Mouse (Mus musculus) MEL (cell line): ENCODE data around the gene Alppl2.

Experiments
- CTCF ChIP-seq, 3 experiments: IDR thresholded peaks in 2 of 3; conservative IDR thresholded peaks in 1 of 3; 2 replicates each; pipeline ENCODE4 v1.5.1; 2011 to 2012; ENCODE audit warnings: low read length in 3 of 3, low read depth in 2 of 3, mild to moderate bottlenecking in 2 of 3, improper control_type of control experiment in 1 of 3, inconsistent platforms in 1 of 3, mixed read lengths in 1 of 3, moderate library complexity in 1 of 3; ENCODE audit not compliant: control insufficient read depth in 1 of 3, insufficient read depth in 1 of 3, poor library complexity in 1 of 3, severe bottlenecking in 1 of 3
- EP300 ChIP-seq, 2 experiments: IDR thresholded peaks; 2 replicates each; pipeline ENCODE4 v1.6.1; 2011; ENCODE audit warnings: improper control_type of control experiment in 2 of 2, low read length in 2 of 2, low read depth in 1 of 2, mild to moderate bottlenecking in 1 of 2
- GABPA ChIP-seq: IDR thresholded peaks from 2 replicates; pipeline ENCODE4 v1.6.1; 2012; ENCODE audit warnings: low read depth, mild to moderate bottlenecking, inconsistent platforms, low read length, improper control_type of control experiment, moderate library complexity
- MAFK ChIP-seq: IDR thresholded peaks from 2 replicates; pipeline ENCODE4 v1.6.1; 2011; ENCODE audit warnings: low read depth, mild to moderate bottlenecking, low read length, improper control_type of control experiment, borderline replicate concordance
- MYC ChIP-seq: IDR thresholded peaks from 2 replicates; pipeline ENCODE4 v1.6.1; 2011; ENCODE audit warnings: low read depth, mild to moderate bottlenecking, low read length, improper control_type of control experiment, moderate library complexity
- POLR2A ChIP-seq, 2 experiments: IDR thresholded peaks; 2 replicates each; pipeline ENCODE4 v1.6.1; 2011 to 2012; ENCODE audit warnings: low read length in 2 of 2, mild to moderate bottlenecking in 2 of 2, control low read depth in 1 of 2, improper control_type of control experiment in 1 of 2, low read depth in 1 of 2, moderate library complexity in 1 of 2; ENCODE audit not compliant: control insufficient read depth in 1 of 2, insufficient read depth in 1 of 2, poor library complexity in 1 of 2
- USF1 ChIP-seq: IDR thresholded peaks from 2 replicates; pipeline ENCODE4 v1.6.1; 2014; ENCODE audit warnings: low read depth, mild to moderate bottlenecking, inconsistent platforms, low read length, improper control_type of control experiment, moderate library complexity
- USF2 ChIP-seq, 2 experiments: IDR thresholded peaks; 2 replicates each; pipeline ENCODE4 v1.6.1; 2011 to 2012; ENCODE audit warnings: improper control_type of control experiment in 2 of 2, low read length in 2 of 2, borderline replicate concordance in 1 of 2, inconsistent platforms in 1 of 2, low read depth in 1 of 2, mild to moderate bottlenecking in 1 of 2; ENCODE audit not compliant: insufficient read depth in 1 of 2

DNA sequence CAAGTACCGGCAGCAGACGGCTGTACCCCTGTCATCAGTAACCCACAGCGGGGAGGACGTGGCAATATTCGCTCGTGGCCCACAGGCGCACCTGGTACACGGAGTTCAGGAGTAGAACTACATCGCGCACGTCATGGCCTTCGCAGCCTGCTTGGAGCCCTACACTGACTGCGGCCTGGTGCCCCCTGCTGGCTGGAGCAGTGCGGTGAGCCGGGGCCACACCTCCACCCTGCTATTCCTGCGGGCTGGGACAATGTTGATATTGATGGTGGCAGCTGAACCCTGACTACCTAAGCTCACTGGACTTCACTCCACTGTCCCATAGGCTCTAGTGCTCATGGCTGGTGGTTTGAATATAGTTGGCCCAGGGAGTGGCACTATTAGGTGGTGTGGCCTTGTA, 19.0 kb downstream of the Alppl2 start:
- TF ChIP-seq GABPA (no peak), USF1 (no peak), CTCF (IDR thresholded peaks at IDR 0.05 in 2 of 3, conservative IDR thresholded peaks at IDR 0.05 in 1 of 3; ENCODE audit: control insufficient read depth in 1 of 3, insufficient read depth in 1 of 3, low read depth in 2 of 3, low read length in 3 of 3, poor library complexity in 1 of 3, severe bottlenecking in 1 of 3) (peak; percentile 82 to 96 (median 86)), POLR2A (IDR thresholded peaks at IDR 0.05; ENCODE audit: control insufficient read depth in 1 of 2, insufficient read depth in 1 of 2, low read depth in 1 of 2, low read length in 2 of 2, poor library complexity in 1 of 2) (no peak), USF2 (IDR thresholded peaks at IDR 0.05; ENCODE audit: borderline replicate concordance in 1 of 2, insufficient read depth in 1 of 2, low read depth in 1 of 2, low read length in 2 of 2) (no peak), MYC (no peak), MAFK (no peak), EP300 (IDR thresholded peaks at IDR 0.05; ENCODE audit: low read depth in 1 of 2, low read length in 2 of 2) (no peak)
